Mouse (Mus musculus): ENCODE data around the gene Akap11. TPM values are rescaled to one million over a fixed set of nuclear protein-coding genes. Genes with fewer than 3 reads are reported as not detected.

Akap11 gene
- polyA plus RNA-seq, 1 experiment from 2014 or later: 19.7 TPM

- no peak overlapping the region for H3K4me2 ChIP-seq (replicated peaks; ENCODE audit: low read depth, low read length)
Measured at GRCm38 (mm10) chr14:78474058-78474457, 62.5 kb downstream of the Akap11 start.

GRCm38 (mm10) chr14:78470714-78471113 is 65.9 kb downstream of the Akap11 start:
- Histone ChIP-seq H3K9ac (ENCODE audit: low read depth, low read length) (no peak overlapping the region), H3K36me3 (ENCODE audit: control insufficient read depth, insufficient read depth, low read length) (no peaks in the 10 kb centered on the region), H3K9me3 (ENCODE audit: control insufficient read depth, low read length) (no peaks in the 10 kb centered on the region), H3K27ac (ENCODE audit: low read depth, low read length) (no peak overlapping the region), H3K27me3 (ENCODE audit: control insufficient read depth, insufficient read depth, low read length) (no peaks in the 10 kb centered on the region), H3K4me3 (ENCODE audit: low read length) (no peak overlapping the region), H3K4me2 (replicated peaks; ENCODE audit: low read depth, low read length) (no peak overlapping the region), H3K4me1 (ENCODE audit: control insufficient read depth, insufficient read depth, low read length) (no peaks in the 10 kb centered on the region)
- no peak for ATAC-seq (ENCODE audit: low FRiP score, low TSS enrichment)
- WGBS: 92% methylated on average over 4 of the region's 4 CpGs

More at GRCm38 (mm10) chr14:78474058-78474457, 62.5 kb downstream of the Akap11 start:
- no peaks in the 10 kb centered on the region for H3K9me3 ChIP-seq (ENCODE audit: control insufficient read depth, low read length)
- no peak overlapping the region for H3K4me3 ChIP-seq (ENCODE audit: low read length)
- no peak overlapping the region for H3K9ac ChIP-seq (ENCODE audit: low read depth, low read length)
- ATAC-seq (ENCODE audit: low FRiP score, low TSS enrichment): no peak
- WGBS: 94% methylated on average over 3 of the region's 3 CpGs
- no peaks in the 10 kb centered on the region for H3K36me3 ChIP-seq (ENCODE audit: control insufficient read depth, insufficient read depth, low read length)
- no peak overlapping the region for H3K27ac ChIP-seq (ENCODE audit: low read depth, low read length)
- no peaks in the 10 kb centered on the region for H3K4me1 ChIP-seq (ENCODE audit: control insufficient read depth, insufficient read depth, low read length)
- no peaks in the 10 kb centered on the region for H3K27me3 ChIP-seq (ENCODE audit: control insufficient read depth, insufficient read depth, low read length)

DNA sequence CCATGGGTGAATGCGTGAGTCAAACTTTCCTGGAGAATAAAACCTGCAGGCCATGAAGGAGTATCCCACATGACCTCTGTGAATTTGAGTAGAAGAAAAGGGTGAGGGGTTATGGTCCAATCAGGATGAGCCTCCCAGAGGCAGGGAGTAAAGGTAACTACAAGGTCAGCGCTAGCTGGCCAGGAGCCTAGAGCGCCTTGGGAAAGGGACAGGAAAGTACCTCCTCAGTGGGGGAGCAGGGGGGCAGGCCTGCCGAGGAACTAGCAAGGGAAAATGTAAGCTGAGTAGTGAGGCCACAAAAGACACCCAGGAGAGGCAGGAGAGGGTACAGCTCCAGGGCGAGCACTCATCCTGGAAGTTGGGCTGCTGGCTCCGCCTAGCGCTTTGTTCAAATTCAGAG is 67.6 kb downstream of the Akap11 start:
- H3K27ac ChIP-seq (ENCODE audit: low read depth, low read length): no peak overlapping the region

GRCm38 (mm10) chr14:78467994-78468393 is 68.6 kb downstream of the Akap11 start:
- Histone ChIP-seq H3K9me3 (ENCODE audit: control insufficient read depth, low read length) (no peaks in the 10 kb centered on the region), H3K4me2 (replicated peaks; ENCODE audit: low read depth, low read length) (no peak overlapping the region), H3K9ac (ENCODE audit: low read depth, low read length) (no peak overlapping the region), H3K36me3 (ENCODE audit: control insufficient read depth, insufficient read depth, low read length) (no peaks in the 10 kb centered on the region), H3K4me3 (ENCODE audit: low read length) (no peak overlapping the region), H3K27me3 (ENCODE audit: control insufficient read depth, insufficient read depth, low read length) (no peaks in the 10 kb centered on the region), H3K27ac (ENCODE audit: low read depth, low read length) (no peak overlapping the region), H3K4me1 (ENCODE audit: control insufficient read depth, insufficient read depth, low read length) (no peaks in the 10 kb centered on the region)
- WGBS: 91% methylated on average over 4 of the region's 4 CpGs
- ATAC-seq (ENCODE audit: low FRiP score, low TSS enrichment): no peak

More for the DNA sequence above, 67.6 kb downstream of the Akap11 start:
- Histone ChIP-seq H3K9ac (ENCODE audit: low read depth, low read length) (no peak overlapping the region), H3K4me1 (ENCODE audit: control insufficient read depth, insufficient read depth, low read length) (no peaks in the 10 kb centered on the region), H3K36me3 (ENCODE audit: control insufficient read depth, insufficient read depth, low read length) (no peaks in the 10 kb centered on the region), H3K4me3 (ENCODE audit: low read length) (no peak overlapping the region), H3K27me3 (ENCODE audit: control insufficient read depth, insufficient read depth, low read length) (no peaks in the 10 kb centered on the region), H3K9me3 (ENCODE audit: control insufficient read depth, low read length) (no peaks in the 10 kb centered on the region), H3K4me2 (replicated peaks; ENCODE audit: low read depth, low read length) (no peak overlapping the region)
- no peak for ATAC-seq (ENCODE audit: low FRiP score, low TSS enrichment)
- 71% methylated on average over 7 of the region's 7 CpGs for WGBS

DNA sequence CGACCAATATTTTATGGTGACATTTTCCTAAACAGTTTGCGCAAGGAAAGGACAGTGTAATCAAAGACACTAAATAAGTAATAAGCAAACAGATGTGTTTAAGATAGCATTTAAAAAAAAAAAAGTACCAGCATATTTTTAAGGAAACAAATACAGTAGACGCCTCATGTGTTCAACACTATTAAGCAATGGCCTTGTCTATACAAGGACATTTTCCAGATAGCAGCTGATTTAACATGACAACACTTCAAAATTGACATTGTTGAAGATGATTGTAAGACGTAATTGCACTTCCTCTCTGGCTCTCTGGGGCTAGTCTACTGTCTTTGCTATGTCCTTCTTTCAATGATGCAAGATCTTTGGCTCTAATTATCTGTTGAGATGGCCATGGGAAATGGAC is 72.3 kb downstream of the Akap11 start:
- no peaks in the 10 kb centered on the region for H3K36me3 ChIP-seq (ENCODE audit: control insufficient read depth, insufficient read depth, low read length)
- H3K9ac ChIP-seq (ENCODE audit: low read depth, low read length): no peak overlapping the region
- H3K27ac ChIP-seq (ENCODE audit: low read depth, low read length): no peak overlapping the region
- ATAC-seq (ENCODE audit: low FRiP score, low TSS enrichment): no peak
- H3K27me3 ChIP-seq (ENCODE audit: control insufficient read depth, insufficient read depth, low read length): no peaks in the 10 kb centered on the region
- H3K4me3 ChIP-seq (ENCODE audit: low read length): no peak overlapping the region
- no peaks in the 10 kb centered on the region for H3K9me3 ChIP-seq (ENCODE audit: control insufficient read depth, low read length)
- 84% methylated on average over 4 of the region's 4 CpGs for WGBS
- H3K4me2 ChIP-seq (replicated peaks; ENCODE audit: low read depth, low read length): no peak overlapping the region
- no peaks in the 10 kb centered on the region for H3K4me1 ChIP-seq (ENCODE audit: control insufficient read depth, insufficient read depth, low read length)

DNA sequence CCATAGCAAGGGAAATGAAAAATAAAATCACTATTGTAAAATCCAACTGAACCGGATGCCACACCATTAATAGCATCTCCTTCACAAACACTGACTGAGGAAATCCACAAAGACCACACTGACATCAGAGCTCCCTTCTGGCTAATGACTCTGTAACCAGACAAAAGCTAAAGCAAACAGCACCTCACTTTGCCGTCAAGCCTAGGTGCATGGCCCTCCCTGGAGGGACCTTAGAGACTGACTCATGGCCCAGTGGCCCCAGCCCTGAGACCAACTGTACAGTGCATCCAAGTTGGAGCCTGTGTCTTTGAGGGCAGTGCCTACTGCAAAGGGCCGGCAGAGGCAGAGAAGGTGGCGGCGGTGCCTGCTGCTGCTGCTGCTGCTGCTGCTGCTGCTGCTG is 77.5 kb downstream of the Akap11 start:
- no peak for ATAC-seq (ENCODE audit: low FRiP score, low TSS enrichment)
- H3K9ac ChIP-seq (ENCODE audit: low read depth, low read length): no peak overlapping the region
- no peak overlapping the region for H3K27ac ChIP-seq (ENCODE audit: low read depth, low read length)
- no peak overlapping the region for H3K4me2 ChIP-seq (replicated peaks; ENCODE audit: low read depth, low read length)
- no peak overlapping the region for H3K4me3 ChIP-seq (ENCODE audit: low read length)
- no peaks in the 10 kb centered on the region for H3K4me1 ChIP-seq (ENCODE audit: control insufficient read depth, insufficient read depth, low read length)
- H3K36me3 ChIP-seq (ENCODE audit: control insufficient read depth, insufficient read depth, low read length): no peaks in the 10 kb centered on the region
- 61% methylated on average over 5 of the region's 5 CpGs for WGBS
- no peaks in the 10 kb centered on the region for H3K27me3 ChIP-seq (ENCODE audit: control insufficient read depth, insufficient read depth, low read length)
- no peaks in the 10 kb centered on the region for H3K9me3 ChIP-seq (ENCODE audit: control insufficient read depth, low read length)

DNA sequence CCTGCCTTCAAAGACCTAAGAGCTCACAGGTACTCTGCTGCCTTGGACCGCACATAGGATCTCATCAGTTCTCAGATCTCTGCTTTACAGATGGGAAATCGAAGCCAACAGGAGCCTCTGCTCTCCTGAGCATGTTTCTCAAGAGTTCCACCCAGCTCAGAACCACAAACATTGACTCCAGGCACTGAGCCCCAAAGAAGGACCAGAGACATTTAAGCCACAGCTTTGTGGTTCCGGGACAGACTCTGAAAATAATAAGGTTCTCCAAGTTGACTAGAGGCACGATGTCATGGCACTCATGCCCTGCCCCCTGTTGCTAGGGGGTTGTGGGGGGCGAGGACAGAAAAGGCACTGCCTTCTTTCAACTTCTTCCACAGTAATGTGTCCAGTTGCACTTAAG is 77.9 kb downstream of the Akap11 start:
- Histone ChIP-seq H3K4me2 (replicated peaks; ENCODE audit: low read depth, low read length) (no peak overlapping the region), H3K36me3 (ENCODE audit: control insufficient read depth, insufficient read depth, low read length) (no peaks in the 10 kb centered on the region), H3K9me3 (ENCODE audit: control insufficient read depth, low read length) (no peaks in the 10 kb centered on the region), H3K9ac (ENCODE audit: low read depth, low read length) (no peak overlapping the region), H3K4me3 (ENCODE audit: low read length) (no peak overlapping the region), H3K4me1 (ENCODE audit: control insufficient read depth, insufficient read depth, low read length) (no peaks in the 10 kb centered on the region), H3K27me3 (ENCODE audit: control insufficient read depth, insufficient read depth, low read length) (no peaks in the 10 kb centered on the region), H3K27ac (ENCODE audit: low read depth, low read length) (no peak overlapping the region)
- no peak for ATAC-seq (ENCODE audit: low FRiP score, low TSS enrichment)
- 84% methylated on average over 5 of the region's 5 CpGs for WGBS

DNA sequence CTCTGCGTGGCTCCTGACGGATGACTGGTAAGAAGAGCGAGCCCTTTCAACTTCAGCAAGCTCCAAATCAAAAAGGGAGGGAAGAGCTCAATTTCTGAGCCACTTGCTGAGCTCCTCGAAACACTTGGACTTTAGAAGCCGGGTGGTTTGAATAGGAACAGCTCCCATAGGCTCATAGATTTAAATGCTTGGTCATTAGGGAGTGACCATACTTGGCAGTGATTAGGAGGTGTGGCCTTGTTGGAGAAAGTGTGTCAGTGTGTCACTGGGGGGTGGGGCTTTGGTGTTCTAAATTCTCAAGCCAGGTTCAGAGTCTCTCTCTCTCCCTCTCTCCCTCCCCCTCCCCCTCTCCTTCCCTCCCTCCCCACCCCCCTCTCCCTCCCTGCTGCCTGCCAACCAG is 81.6 kb downstream of the Akap11 start:
- no peak overlapping the region for H3K4me2 ChIP-seq (replicated peaks; ENCODE audit: low read depth, low read length)
- H3K4me3 ChIP-seq (ENCODE audit: low read length): no peak overlapping the region
- H3K9me3 ChIP-seq (ENCODE audit: control insufficient read depth, low read length): no peaks in the 10 kb centered on the region
- H3K4me1 ChIP-seq (ENCODE audit: control insufficient read depth, insufficient read depth, low read length): no peaks in the 10 kb centered on the region
- H3K27ac ChIP-seq (ENCODE audit: low read depth, low read length): no peak overlapping the region
- ATAC-seq (ENCODE audit: low FRiP score, low TSS enrichment): no peak
- 88% methylated on average over 5 of the region's 5 CpGs for WGBS
- H3K36me3 ChIP-seq (ENCODE audit: control insufficient read depth, insufficient read depth, low read length): no peaks in the 10 kb centered on the region
- H3K9ac ChIP-seq (ENCODE audit: low read depth, low read length): no peak overlapping the region
- H3K27me3 ChIP-seq (ENCODE audit: control insufficient read depth, insufficient read depth, low read length): no peaks in the 10 kb centered on the region

- Histone ChIP-seq H3K4me1 (ENCODE audit: control insufficient read depth, insufficient read depth, low read length) (no peaks in the 10 kb centered on the region), H3K4me2 (replicated peaks; ENCODE audit: low read depth, low read length) (no peak overlapping the region), H3K4me3 (ENCODE audit: low read length) (no peak overlapping the region), H3K9ac (ENCODE audit: low read depth, low read length) (no peak overlapping the region), H3K36me3 (ENCODE audit: control insufficient read depth, insufficient read depth, low read length) (no peaks in the 10 kb centered on the region), H3K9me3 (ENCODE audit: control insufficient read depth, low read length) (no peaks in the 10 kb centered on the region), H3K27ac (ENCODE audit: low read depth, low read length) (no peak overlapping the region), H3K27me3 (ENCODE audit: control insufficient read depth, insufficient read depth, low read length) (no peaks in the 10 kb centered on the region)
- 89% methylated on average over 11 of the region's 11 CpGs for WGBS
- ATAC-seq (ENCODE audit: low FRiP score, low TSS enrichment): no peak
Measured at GRCm38 (mm10) chr14:78448807-78449406, 87.7 kb downstream of the Akap11 start.

All from kidney, embryonic 14.5 days (tissue).